Mouse (Mus musculus) cerebellum, adult 2 months (tissue): Measurements from ENCODE around the gene Ptpn22.

Source experiments
- CTCF ChIP-seq: fragments of 200-500 bp; IDR thresholded peaks from 2 replicates; pipeline ENCODE4 v1.5.1; 2011; ENCODE audit warnings: low read depth, mild to moderate bottlenecking, control low read depth, low read length, moderate library complexity, borderline replicate concordance; ENCODE audit not compliant: insufficient read depth
- POLR2A ChIP-seq: fragments of 200-500 bp; IDR thresholded peaks from 2 replicates; pipeline ENCODE4 v1.6.1; 2011; ENCODE audit warnings: low read length, control low read depth, borderline replicate concordance; ENCODE audit not compliant: insufficient read depth

GRCm38 (mm10) chr3:103867424-103867971 lies 7.9 kb downstream of the Ptpn22 start:
- TF ChIP-seq POLR2A, result no peak
- no peak for TF ChIP-seq CTCF
